Mouse (Mus musculus): ENCODE measurements around the gene Rnf20.
"Not testable (repeated sequence)": the region's sequence is repeated elsewhere in the genome, so short reads cannot be mapped to it uniquely, and the experiment has no call there.

Rnf20 gene

GRCm38 (mm10) chr4:49631319-49632138 lies at the start of gene Rnf20:
TSS of gene Rnf20 (plus strand) at chr4:49632006.
- DNase-seq (ENCODE audit: inconsistent age in 2 of 2, low spot score in 1 of 2): peak; percentile 96 to 99

GRCm38 (mm10) chr4:49583965-49584831 lies 47.6 kb upstream of the Rnf20 start:
- peak in 1 of 2 experiments; percentile 35 for DNase-seq (ENCODE audit: inconsistent age in 2 of 2, low spot score in 1 of 2)

GRCm38 (mm10) chr4:49585524-49586101 lies 46.2 kb upstream of the Rnf20 start:
- DNase-seq (ENCODE audit: inconsistent age in 2 of 2, low spot score in 1 of 2): no peak

GRCm38 (mm10) chr4:49586811-49587210 lies 45.0 kb upstream of the Rnf20 start:
- DNase-seq (ENCODE audit: inconsistent age in 2 of 2, low spot score in 1 of 2): no peak

- no peak for DNase-seq (ENCODE audit: inconsistent age in 2 of 2, low spot score in 1 of 2)
These were observed 41.7 kb upstream of the Rnf20 start for GRCm38 (mm10) chr4:49590152-49590551.

- DNase-seq (ENCODE audit: inconsistent age in 2 of 2, low spot score in 1 of 2): no peak
These were observed 35.0 kb upstream of the Rnf20 start for GRCm38 (mm10) chr4:49596846-49597182.

GRCm38 (mm10) chr4:49597183-49598100 lies 34.4 kb upstream of the Rnf20 start, which contains the start of gene Tmem246:
TSS of gene Tmem246 (minus strand) at chr4:49597876.
- DNase-seq (ENCODE audit: inconsistent age in 2 of 2, low spot score in 1 of 2): peak; percentile 63 to 89

- DNase-seq (ENCODE audit: inconsistent age in 2 of 2, low spot score in 1 of 2): no peak
These were observed 28.6 kb upstream of the Rnf20 start for GRCm38 (mm10) chr4:49603161-49603560.

GRCm38 (mm10) chr4:49604016-49604546 lies 27.7 kb upstream of the Rnf20 start:
- DNase-seq (ENCODE audit: inconsistent age in 2 of 2, low spot score in 1 of 2): no peak

- no peak for DNase-seq (ENCODE audit: inconsistent age in 2 of 2, low spot score in 1 of 2)
These were observed 27.2 kb upstream of the Rnf20 start for GRCm38 (mm10) chr4:49604616-49605015.

- DNase-seq (ENCODE audit: inconsistent age in 2 of 2, low spot score in 1 of 2): no peak
These were observed 26.3 kb upstream of the Rnf20 start for GRCm38 (mm10) chr4:49605459-49605858.

GRCm38 (mm10) chr4:49616924-49617323 lies 14.9 kb upstream of the Rnf20 start:
- no peak for DNase-seq (ENCODE audit: inconsistent age in 2 of 2, low spot score in 1 of 2)

GRCm38 (mm10) chr4:49619861-49620260 lies 11.9 kb upstream of the Rnf20 start:
- DNase-seq (ENCODE audit: inconsistent age in 2 of 2, low spot score in 1 of 2): not testable (repeated sequence)

- DNase-seq (ENCODE audit: inconsistent age in 2 of 2, low spot score in 1 of 2): no peak
These were observed 9.5 kb upstream of the Rnf20 start for GRCm38 (mm10) chr4:49622272-49622671.

GRCm38 (mm10) chr4:49623916-49624315 lies 7.9 kb upstream of the Rnf20 start:
- DNase-seq (ENCODE audit: inconsistent age in 2 of 2, low spot score in 1 of 2): no peak

GRCm38 (mm10) chr4:49624969-49625368 lies 6.8 kb upstream of the Rnf20 start:
- not testable (repeated sequence) for DNase-seq (ENCODE audit: inconsistent age in 2 of 2, low spot score in 1 of 2)

- peak; percentile 55 to 90 for DNase-seq (ENCODE audit: inconsistent age in 2 of 2, low spot score in 1 of 2)
These were observed 4.8 kb upstream of the Rnf20 start for GRCm38 (mm10) chr4:49626973-49627372.

GRCm38 (mm10) chr4:49628941-49629340 lies 2.9 kb upstream of the Rnf20 start:
- DNase-seq (ENCODE audit: inconsistent age in 2 of 2, low spot score in 1 of 2): no peak

GRCm38 (mm10) chr4:49632139-49632481 lies 304 bp downstream of the Rnf20 start:
- no peak for DNase-seq (ENCODE audit: inconsistent age in 2 of 2, low spot score in 1 of 2)

GRCm38 (mm10) chr4:49637821-49638220 lies 6.0 kb downstream of the Rnf20 start:
- DNase-seq (ENCODE audit: inconsistent age in 2 of 2, low spot score in 1 of 2): no peak
